Mouse (Mus musculus) MEL (cell line): ENCODE data around the gene Rdh5. TPM values are rescaled to one million over a fixed set of nuclear protein-coding genes. Genes with fewer than 3 reads are reported as not detected.

Experiments
- DNase-seq: peaks from one replicate; pipeline ENCODE4 v3.0.0; 2011; ENCODE audit warnings: low read depth, low spot score
- H3K27ac ChIP-seq: 2 replicates; pipeline ENCODE4 v1.5.1; 2012; ENCODE audit warnings: low read depth, mild to moderate bottlenecking, control low read depth, low read length, moderate library complexity; ENCODE audit not compliant: control insufficient read depth
- H3K27me3 ChIP-seq, 2 experiments: fragments of 150-350 bp in 1 of 2; sonication (generic) in 1 of 2; 2 replicates each; pipeline ENCODE4 v1.6.1; 2012; ENCODE audit warnings: low read length in 2 of 2, mild to moderate bottlenecking in 2 of 2, improper control_type of control experiment in 1 of 2, moderate library complexity in 1 of 2; ENCODE audit not compliant: insufficient read depth in 2 of 2, control insufficient read depth in 1 of 2
- H3K36me3 ChIP-seq, 2 experiments: 2 replicates each; pipeline ENCODE4 v1.6.1; 2012 to 2014; ENCODE audit warnings: low read length in 2 of 2, improper control_type of control experiment in 1 of 2, inconsistent platforms in 1 of 2, mild to moderate bottlenecking in 1 of 2; ENCODE audit not compliant: insufficient read depth in 2 of 2, control insufficient read depth in 1 of 2
- H3K4me1 ChIP-seq, 2 experiments: fragments of 150-350 bp in 1 of 2; sonication (generic) in 1 of 2; 2 replicates each; pipeline ENCODE4 v1.6.1; 2012; ENCODE audit warnings: low read length in 2 of 2, improper control_type of control experiment in 1 of 2, mild to moderate bottlenecking in 1 of 2; ENCODE audit not compliant: insufficient read depth in 2 of 2, control insufficient read depth in 1 of 2
- H3K4me3 ChIP-seq, 2 experiments: fragments of 150-350 bp in 1 of 2; sonication (generic) in 1 of 2; 2 replicates each; pipeline ENCODE4 v1.5.1; 2012; ENCODE audit warnings: low read depth in 2 of 2, low read length in 2 of 2, mild to moderate bottlenecking in 2 of 2, moderate library complexity in 2 of 2, control low read depth in 1 of 2, improper control_type of control experiment in 1 of 2; ENCODE audit not compliant: control insufficient read depth in 1 of 2, insufficient read depth in 1 of 2
- H3K79me2 ChIP-seq: 2 replicates; pipeline ENCODE4 v1.6.1; 2012; ENCODE audit warnings: mild to moderate bottlenecking, low read length, moderate library complexity; ENCODE audit not compliant: control insufficient read depth, poor library complexity, insufficient read depth
- H3K9ac ChIP-seq: 2 replicates; pipeline ENCODE4 v1.6.1; 2012; ENCODE audit warnings: low read depth, mild to moderate bottlenecking, control low read depth, low read length, moderate library complexity; ENCODE audit not compliant: control insufficient read depth, poor library complexity, severe bottlenecking
- H3K9me3 ChIP-seq: fragments of 150-350 bp; sonication (generic); replicated peaks from 2 replicates; pipeline ENCODE4 v1.6.1; 2012; ENCODE audit warnings: mild to moderate bottlenecking, low read length, improper control_type of control experiment, moderate library complexity; ENCODE audit not compliant: insufficient read depth
- CHD1 ChIP-seq: IDR thresholded peaks from 2 replicates; pipeline ENCODE4 v1.6.1; 2012; ENCODE audit warnings: low read depth, mild to moderate bottlenecking, inconsistent platforms, low read length, improper control_type of control experiment
- CTCF ChIP-seq, 3 experiments: IDR thresholded peaks in 2 of 3; conservative IDR thresholded peaks in 1 of 3; 2 replicates each; pipeline ENCODE4 v1.5.1; 2011 to 2012; ENCODE audit warnings: low read length in 3 of 3, low read depth in 2 of 3, mild to moderate bottlenecking in 2 of 3, improper control_type of control experiment in 1 of 3, inconsistent platforms in 1 of 3, mixed read lengths in 1 of 3, moderate library complexity in 1 of 3; ENCODE audit not compliant: control insufficient read depth in 1 of 3, insufficient read depth in 1 of 3, poor library complexity in 1 of 3, severe bottlenecking in 1 of 3
- ETS1 ChIP-seq: IDR thresholded peaks from 2 replicates; pipeline ENCODE4 v1.6.1; 2012; ENCODE audit warnings: low read depth, mild to moderate bottlenecking, inconsistent platforms, low read length, improper control_type of control experiment, moderate library complexity
- GABPA ChIP-seq: IDR thresholded peaks from 2 replicates; pipeline ENCODE4 v1.6.1; 2012; ENCODE audit warnings: low read depth, mild to moderate bottlenecking, inconsistent platforms, low read length, improper control_type of control experiment, moderate library complexity
- HCFC1 ChIP-seq: IDR thresholded peaks from 2 replicates; pipeline ENCODE4 v1.6.1; 2012; ENCODE audit warnings: low read depth, mild to moderate bottlenecking, inconsistent platforms, low read length, improper control_type of control experiment, moderate library complexity
- JUND ChIP-seq: IDR thresholded peaks from 2 replicates; pipeline ENCODE4 v1.6.1; 2011; ENCODE audit warnings: low read depth, mild to moderate bottlenecking, improper control_type of control experiment, low read length
- MAFK ChIP-seq: IDR thresholded peaks from 2 replicates; pipeline ENCODE4 v1.6.1; 2011; ENCODE audit warnings: low read depth, mild to moderate bottlenecking, low read length, improper control_type of control experiment, borderline replicate concordance
- MAZ ChIP-seq: IDR thresholded peaks from 2 replicates; pipeline ENCODE4 v1.6.1; 2012; ENCODE audit warnings: low read depth, mild to moderate bottlenecking, inconsistent platforms, low read length, improper control_type of control experiment
- MXI1 ChIP-seq: IDR thresholded peaks from 2 replicates; pipeline ENCODE4 v1.6.1; 2011; ENCODE audit warnings: mild to moderate bottlenecking, low read depth, low read length, improper control_type of control experiment
- MYC ChIP-seq: IDR thresholded peaks from 2 replicates; pipeline ENCODE4 v1.6.1; 2011; ENCODE audit warnings: low read depth, mild to moderate bottlenecking, low read length, improper control_type of control experiment, moderate library complexity
- NELFE ChIP-seq: IDR thresholded peaks from 2 replicates; pipeline ENCODE4 v1.6.1; 2011; ENCODE audit warnings: low read depth, low read length, improper control_type of control experiment
- NRF1 ChIP-seq: IDR thresholded peaks from 2 replicates; pipeline ENCODE4 v1.6.1; 2014; ENCODE audit warnings: low read depth, mild to moderate bottlenecking, inconsistent platforms, low read length, improper control_type of control experiment, moderate library complexity; ENCODE audit not compliant: poor library complexity, insufficient read depth, severe bottlenecking
- POLR2AphosphoS2 ChIP-seq: IDR thresholded peaks from 2 replicates; pipeline ENCODE4 v1.6.1; 2011; ENCODE audit warnings: low read length, improper control_type of control experiment
- POLR2AphosphoS5 ChIP-seq: IDR thresholded peaks from 2 replicates; pipeline ENCODE4 v1.6.1; 2012; ENCODE audit warnings: low read depth, borderline replicate concordance, mild to moderate bottlenecking, inconsistent platforms, low read length, moderate library complexity, mixed read lengths
- RCOR1 ChIP-seq: IDR thresholded peaks from 2 replicates; pipeline ENCODE4 v1.6.1; 2012; ENCODE audit warnings: low read depth, mild to moderate bottlenecking, inconsistent platforms, low read length, improper control_type of control experiment
- SIN3A ChIP-seq: IDR thresholded peaks from 2 replicates; pipeline ENCODE4 v1.6.1; 2012; ENCODE audit warnings: low read length, improper control_type of control experiment, inconsistent platforms
- SMC3 ChIP-seq: IDR thresholded peaks from 2 replicates; pipeline ENCODE4 v1.6.1; 2011; ENCODE audit warnings: low read depth, low read length, improper control_type of control experiment
- TAL1 ChIP-seq: IDR thresholded peaks from 2 replicates; pipeline ENCODE4 v1.6.1; 2012; ENCODE audit warnings: mild to moderate bottlenecking, inconsistent platforms, low read length, moderate library complexity, mixed read lengths
- TBP ChIP-seq: IDR thresholded peaks from 2 replicates; pipeline ENCODE4 v1.8.0; 2011; ENCODE audit warnings: low read depth, low read length, improper control_type of control experiment
- TCF12 ChIP-seq: IDR thresholded peaks from 2 replicates; pipeline ENCODE4 v1.6.1; 2014; ENCODE audit warnings: low read depth, mild to moderate bottlenecking, inconsistent platforms, low read length, improper control_type of control experiment, moderate library complexity
- UBTF ChIP-seq: IDR thresholded peaks from 2 replicates; pipeline ENCODE4 v1.6.1; 2012; ENCODE audit warnings: low read depth, mild to moderate bottlenecking, inconsistent platforms, low read length, improper control_type of control experiment, moderate library complexity, borderline replicate concordance; ENCODE audit not compliant: insufficient read depth
- USF2 ChIP-seq, 2 experiments: IDR thresholded peaks; 2 replicates each; pipeline ENCODE4 v1.6.1; 2011 to 2012; ENCODE audit warnings: improper control_type of control experiment in 2 of 2, low read length in 2 of 2, borderline replicate concordance in 1 of 2, inconsistent platforms in 1 of 2, low read depth in 1 of 2, mild to moderate bottlenecking in 1 of 2; ENCODE audit not compliant: insufficient read depth in 1 of 2
- ZC3H11A ChIP-seq: IDR thresholded peaks from 2 replicates; pipeline ENCODE4 v1.6.1; 2012; ENCODE audit warnings: low read depth, mild to moderate bottlenecking, inconsistent platforms, low read length, improper control_type of control experiment
- ZKSCAN1 ChIP-seq: IDR thresholded peaks from 2 replicates; pipeline ENCODE4 v1.6.1; 2012; ENCODE audit warnings: low read depth, mild to moderate bottlenecking, inconsistent platforms, low read length, improper control_type of control experiment, moderate library complexity
- ZNF384 ChIP-seq: IDR thresholded peaks from 2 replicates; pipeline ENCODE4 v1.6.1; 2012; ENCODE audit warnings: low read depth, mild to moderate bottlenecking, inconsistent platforms, low read length, improper control_type of control experiment
- polyA plus RNA-seq, 2 experiments: library from polyadenylated mRNA; stranded (reverse) in 1 of 2; unstranded in 1 of 2; fragments of >175 nt in 1 of 2; fragments of >200 nt in 1 of 2; gene quantifications; 2 replicates each; pipeline versions ENCODE4 v1.2.1 to v1.2.4; 2012; ENCODE audit warnings: low replicate concordance in 2 of 2, low read depth in 1 of 2; ENCODE audit not compliant: insufficient read length in 2 of 2, insufficient read depth in 1 of 2, missing spikeins in 1 of 2
- total RNA-seq: library from RNA; depleted of rRNA; stranded (reverse); fragments of 300-350 nt; gene quantifications from 2 replicates; pipeline ENCODE4 v1.2.3, GENCODE M21; 2012

The Rdh5 gene
- total and polyA plus RNA-seq, 3 experiments = 1.2 to 4.2 TPM; not detected in 1

- TF ChIP-seq CHD1 (no peak), SIN3A (peak; percentile 99), MXI1 (peak; percentile 77), TBP (peak; percentile 45; the same call in 1 of the 2 replicates)
Observed at GRCm38 (mm10) chr10:128923013-128923691, 464 bp upstream of the Rdh5 start (continued).

- DNase-seq = no peak
- peak overlapping the region; percentile 71 for H3K9ac ChIP-seq
- peaks cover 3% of the 10 kb centered on the region; the same call in 1 of the 2 replicates for H3K79me2 ChIP-seq
- peaks cover 0 to 20% of the 10 kb centered on the region in 2 experiments; a peak in 3 of 4 replicates for H3K4me1 ChIP-seq
- no peaks in the 10 kb centered on the region for H3K9me3 ChIP-seq
- peak overlapping the region; percentile 65 to 79 for H3K4me3 ChIP-seq
- peaks cover 0 to 2% of the 10 kb centered on the region in 2 experiments; a peak in 1 of 4 replicates for H3K36me3 ChIP-seq
- H3K27ac ChIP-seq = no peak overlapping the region
- TF ChIP-seq NELFE (no peak), POLR2AphosphoS2 (no peak), NRF1 (no peak), UBTF (no peak), TCF12 (no peak), MYC (no peak), USF2 (IDR thresholded peaks at IDR 0.05; ENCODE audit: borderline replicate concordance in 1 of 2, insufficient read depth in 1 of 2, low read depth in 1 of 2, low read length in 2 of 2) (no peak), ZNF384 (no peak), HCFC1 (no peak), RCOR1 (no peak)
- no peaks in the 10 kb centered on the region for H3K27me3 ChIP-seq
Observed at GRCm38 (mm10) chr10:128921883-128922821, 536 bp downstream of the Rdh5 start.

GRCm38 (mm10) chr10:128921251-128921650, 1.4 kb downstream of the Rdh5 start:
- no peak for DNase-seq
- no peaks in the 10 kb centered on the region for H3K9me3 ChIP-seq
- peaks cover 3% of the 10 kb centered on the region; the same call in 1 of the 2 replicates for H3K79me2 ChIP-seq
- H3K27ac ChIP-seq = no peak overlapping the region
- H3K4me1 ChIP-seq = peaks cover 0 to 20% of the 10 kb centered on the region in 2 experiments; a peak in 3 of 4 replicates
- no peaks in the 10 kb centered on the region for H3K27me3 ChIP-seq
- no peak overlapping the region for H3K9ac ChIP-seq
- H3K36me3 ChIP-seq = peaks cover 0 to 2% of the 10 kb centered on the region in 2 experiments; a peak in 1 of 4 replicates
- H3K4me3 ChIP-seq = no peak overlapping the region
- TF ChIP-seq JUND = no peak
- no peak for TF ChIP-seq ZC3H11A
- TF ChIP-seq CTCF (IDR thresholded peaks at IDR 0.05 in 2 of 3, conservative IDR thresholded peaks at IDR 0.05 in 1 of 3; ENCODE audit: control insufficient read depth in 1 of 3, insufficient read depth in 1 of 3, low read depth in 2 of 3, low read length in 3 of 3, poor library complexity in 1 of 3, severe bottlenecking in 1 of 3) = no peak
- TF ChIP-seq ZKSCAN1 = no peak
- no peak for TF ChIP-seq MAFK
- no peak for TF ChIP-seq NRF1
- no peak for TF ChIP-seq GABPA
- no peak for TF ChIP-seq MAZ
- no peak for TF ChIP-seq TAL1
- no peak for TF ChIP-seq ETS1
- TF ChIP-seq SMC3 = no peak
- TF ChIP-seq POLR2AphosphoS2 = no peak
- no peak for TF ChIP-seq POLR2AphosphoS5
- TF ChIP-seq ZNF384 = no peak
